Mouse (Mus musculus) activated CD4-positive, CD25-positive, alpha-beta regulatory T cell, adult 9 weeks (primary cell): ENCODE results near the gene Prelid3b. TPM values are rescaled to one million over a fixed set of nuclear protein-coding genes. Genes with fewer than 3 reads are reported as not detected.

Source experiments
- polyA plus RNA-seq: library from polyadenylated mRNA; unstranded; fragments of 100-300 nt; shearing (Covaris generic); gene quantifications from one replicate; pipeline ENCODE4 v1.2.1, GENCODE M21; 2017

The Prelid3b gene
- polyA plus RNA-seq = 93.8 TPM

DNA sequence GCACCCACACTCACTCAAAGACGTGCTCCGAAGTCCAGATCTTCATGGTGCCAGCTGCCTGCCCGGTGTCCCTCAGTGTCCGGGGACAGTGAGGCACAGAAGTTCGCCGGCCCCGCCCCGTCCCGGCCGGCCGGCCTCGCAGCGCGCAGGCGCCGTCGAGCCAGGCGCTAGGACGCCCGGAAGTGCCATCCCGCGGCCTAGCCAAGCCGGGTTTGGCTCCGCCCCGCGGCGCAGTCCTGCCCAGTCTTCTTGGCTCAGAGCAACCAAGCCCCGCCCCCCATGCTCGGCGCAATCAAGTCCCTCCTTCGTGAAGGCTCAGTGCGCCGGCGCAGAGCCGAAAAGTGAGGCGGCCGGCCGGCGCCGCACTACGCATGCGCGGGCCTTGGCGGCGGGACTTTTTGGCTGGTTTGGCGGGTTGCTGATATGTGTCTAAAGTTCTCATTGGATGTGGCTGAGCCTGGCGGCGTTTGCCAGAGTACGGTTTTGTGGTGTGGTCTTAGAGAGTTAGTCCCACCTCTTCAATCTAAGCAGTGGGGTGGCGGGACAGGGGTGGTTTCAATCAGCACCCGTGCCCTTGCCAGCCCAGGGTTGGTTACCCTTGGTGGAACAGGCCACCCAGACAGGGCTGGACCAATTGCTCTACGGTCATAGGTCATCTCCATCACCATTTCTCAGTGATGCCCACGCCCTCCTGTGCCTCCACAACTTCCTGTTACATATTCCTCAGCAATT, at the start of gene Prelid3b:
TSS of gene Prelid3b (minus strand) at position 264 of the 732 bp plus-strand sequence.

DNA sequence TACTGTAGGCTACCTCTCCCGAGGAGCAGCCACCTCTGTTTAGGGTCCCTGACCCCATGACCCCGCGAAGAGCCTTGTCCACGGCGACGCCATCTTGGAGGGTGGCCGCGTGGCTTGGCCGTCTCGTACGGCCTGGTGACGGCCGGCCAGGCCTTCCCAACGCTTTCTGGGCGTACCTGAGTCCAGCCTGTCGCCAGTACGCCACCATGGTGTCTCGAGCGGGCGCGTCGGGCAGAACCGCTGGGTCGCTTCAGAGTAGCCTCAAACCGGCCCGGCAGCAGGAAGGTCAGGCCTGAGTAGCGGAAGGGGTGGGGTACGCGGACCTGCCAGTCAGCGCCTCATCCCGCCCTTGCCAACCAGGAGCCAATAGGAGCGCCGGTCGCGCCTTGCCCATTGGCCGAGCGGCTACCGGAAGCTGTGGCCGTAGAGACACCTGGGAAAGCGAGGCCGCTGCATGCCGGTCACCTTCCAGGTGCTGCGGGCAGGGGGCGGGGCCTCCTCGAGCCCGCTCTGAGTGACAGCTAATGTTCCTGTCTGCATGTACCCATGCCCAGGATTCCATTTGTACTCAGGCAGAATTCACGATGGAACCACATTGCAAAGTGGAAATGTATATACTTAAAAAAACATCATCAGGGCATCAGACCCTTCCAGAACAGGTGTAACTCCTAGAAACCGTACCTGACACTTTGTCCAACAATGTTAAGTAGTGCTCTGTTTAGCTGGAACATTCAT, 8.9 kb downstream of the Prelid3b start, which contains the start of gene Atp5e:
TSS of gene Atp5e (minus strand) at position 317 of the 735 bp plus-strand sequence.

GRCm38 (mm10) chr2:174450353-174450752, 22.5 kb downstream of the Prelid3b start, which contains the start of gene Tubb1:
Tubb1 (plus strand) TSS chr2:174450695.

DNA sequence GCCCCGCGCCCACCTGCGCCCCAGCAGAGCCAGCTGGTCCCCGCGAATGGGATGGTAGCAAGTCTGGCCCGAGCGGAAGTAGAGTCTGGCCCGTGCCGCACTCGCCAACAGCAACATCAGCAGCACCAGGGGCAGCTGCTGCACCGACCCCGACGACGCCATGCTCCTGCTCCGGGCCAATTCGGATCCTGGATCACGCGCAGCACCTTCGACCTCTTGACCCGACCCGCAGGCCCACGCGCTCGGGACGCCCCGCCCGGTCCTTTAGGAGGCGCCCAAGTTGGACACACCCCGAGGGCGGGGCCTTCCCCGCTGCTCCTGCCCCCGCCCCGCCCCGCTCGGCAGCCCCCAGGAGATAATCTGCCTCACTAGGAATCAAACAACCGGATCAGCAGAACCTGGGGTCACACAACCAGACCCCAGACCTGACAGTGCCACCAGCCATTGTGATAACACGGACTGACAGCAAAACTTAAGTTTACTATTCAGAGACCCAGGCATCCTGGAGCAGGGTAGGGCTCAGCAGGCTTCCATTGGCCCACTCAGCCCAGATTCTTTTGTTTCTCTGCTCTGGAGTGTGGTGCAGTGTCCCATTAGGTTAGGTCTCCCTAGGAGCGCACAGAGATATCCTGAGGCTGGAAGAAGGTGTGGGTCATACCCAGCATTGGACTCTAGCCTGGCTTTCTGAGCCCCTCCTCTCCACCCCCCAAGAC, 34.0 kb downstream of the Prelid3b start, which contains the start of gene Ctsz:
TSS of gene Ctsz (minus strand) at position 303 of the 713 bp plus-strand sequence.

GRCm38 (mm10) chr2:174415731-174416310, 57.1 kb downstream of the Prelid3b start, which contains the start of gene Nelfcd:
Nelfcd (plus strand) TSS chr2:174415804.

Other genes with a start within 250 kb of the Prelid3b start
- gene Gnas, start 188.8 kb downstream of the Prelid3b start, polyA plus RNA-seq = 79.8 TPM
- 2.1 TPM for gene Gm20721, start 126.4 kb downstream of the Prelid3b start, polyA plus RNA-seq
- gene Nelfcd, start 57.3 kb downstream of the Prelid3b start, polyA plus RNA-seq = 73.6 TPM
- gene Ctsz, start 34.0 kb downstream of the Prelid3b start, polyA plus RNA-seq = 152 TPM
- gene Tubb1, start 22.4 kb downstream of the Prelid3b start, polyA plus RNA-seq = not detected
- gene Atp5e, start 9.0 kb downstream of the Prelid3b start, polyA plus RNA-seq = 544 TPM
- 19.3 TPM for gene Zfp831, start 170.5 kb upstream of the Prelid3b start, polyA plus RNA-seq